Comparison of ENCODE assay signal across 8 mouse cellular contexts in genomic region chr19:60789919-60790506, GRCm38 (mm10). TPM values are rescaled to one million over a fixed set of nuclear protein-coding genes. Genes with fewer than 3 reads are reported as not detected.
A peak's percentile ranks its signal among the peaks of the same experiment; 100 is the strongest.
DNase-seq lines count a peak whose midpoint lies in the region; ATAC-seq lines count a peak whose summit lies in the region.

No protein-coding gene starts in this region.

- peak; percentile 69 for DNase-seq in ES-CJ7 (ENCODE audit: low read depth, low spot score)
- peak; percentile 50 for DNase-seq in cerebellum, adult 11 months
- DNase-seq in forebrain, embryonic 14.5 days (ENCODE audit: low spot score) = peak; percentile 45
- DNase-seq in heart, postnatal 14 days = peak; percentile 60 to 71
- DNase-seq in kidney, postnatal 4 days = peak; percentile 66 to 83
- DNase-seq in lung, postnatal 14 days = peak; percentile 43
- peak; percentile 70 for DNase-seq in retina, postnatal 1 day
- DNase-seq in urinary bladder, postnatal 14 days (ENCODE audit: low spot score) = peak; percentile 59

- H3K4me3 ChIP-seq in forebrain, embryonic 14.5 days (ENCODE audit: low read depth, low read length) = peak overlapping the region; percentile 99

- peak overlapping the region; percentile 96 for H3K27ac ChIP-seq in forebrain, embryonic 14.5 days (ENCODE audit: low read depth, low read length)

- H3K4me2 ChIP-seq in forebrain, embryonic 14.5 days (ENCODE audit: low read length) = peak overlapping the region; percentile 85

- H3K9ac ChIP-seq in forebrain, embryonic 14.5 days (ENCODE audit: low read length) = peak overlapping the region; percentile 99

- no peaks in the 10 kb centered on the region for H3K9me3 ChIP-seq in forebrain, embryonic 14.5 days (replicated peaks; ENCODE audit: control insufficient read depth, low read length)

- peak; percentile 77 for ATAC-seq in forebrain, embryonic 14.5 days

- intact Hi-C loops in heart, postnatal 14 days (cut with DNase I) = loop anchor here (2.0 to 5.0 kb wide), 2 partner anchors 21 to 72 kb away; partner anchors contain the start of genes Fam45a and Sfxn4

- H3K36me3 ChIP-seq in forebrain, embryonic 14.5 days (ENCODE audit: control insufficient read depth, insufficient read depth, low read length) = no peaks in the 10 kb centered on the region

- WGBS in forebrain, embryonic 14.5 days = under 1% methylated on average over 60 of the region's 60 CpGs

- H3K27me3 ChIP-seq in forebrain, embryonic 14.5 days (replicated peaks; ENCODE audit: control insufficient read depth, insufficient read depth, low read length) = no peaks in the 10 kb centered on the region

- peaks cover 9% of the 10 kb centered on the region; the same call in 1 of the 2 replicates for H3K4me1 ChIP-seq in forebrain, embryonic 14.5 days (ENCODE audit: control insufficient read depth, insufficient read depth, low read length)

RNA-seq across cellular contexts. Expression of gene Eif3a, which starts 0.4 kb away (rescaled TPM):
- 107 and 115 TPM in 2 replicates for polyA plus RNA-seq in forebrain, embryonic 14.5 days (2014; fragmentation: Nextera tagmentation; extraction: Ambion mirVana)
- 100 to 1,000 TPM; 103 to 108 TPM for total RNA-seq in heart, postnatal 14 days (2021)

RNA-seq across cellular contexts. Expression of gene Fam45a, which starts 21.4 kb away (rescaled TPM):
- 49.7 and 54.1 TPM in 2 replicates for polyA plus RNA-seq in forebrain, embryonic 14.5 days (2014; fragmentation: Nextera tagmentation; extraction: Ambion mirVana)
- 10 to 100 TPM; 15.4 to 16.9 TPM for total RNA-seq in heart, postnatal 14 days (2021)

RNA-seq across cellular contexts. Expression of gene Nanos1, which starts 34.2 kb away (rescaled TPM):
- 16.1 and 16.3 TPM in 2 replicates for polyA plus RNA-seq in forebrain, embryonic 14.5 days (2014; fragmentation: Nextera tagmentation; extraction: Ambion mirVana)
- total RNA-seq in heart, postnatal 14 days (2021) = under 1 TPM; 0.29 to 0.41 TPM

Comparison
In these comparisons a context has a peak if more than half of its experiments do, and no peak if none do; other contexts are left out.
1. Peak in every context shown above with its lines: DNase-seq, ATAC-seq, H3K4me3 ChIP-seq and H3K27ac ChIP-seq.